ENCODE assay signal across 33 mouse cellular contexts in the genomic region with DNA sequence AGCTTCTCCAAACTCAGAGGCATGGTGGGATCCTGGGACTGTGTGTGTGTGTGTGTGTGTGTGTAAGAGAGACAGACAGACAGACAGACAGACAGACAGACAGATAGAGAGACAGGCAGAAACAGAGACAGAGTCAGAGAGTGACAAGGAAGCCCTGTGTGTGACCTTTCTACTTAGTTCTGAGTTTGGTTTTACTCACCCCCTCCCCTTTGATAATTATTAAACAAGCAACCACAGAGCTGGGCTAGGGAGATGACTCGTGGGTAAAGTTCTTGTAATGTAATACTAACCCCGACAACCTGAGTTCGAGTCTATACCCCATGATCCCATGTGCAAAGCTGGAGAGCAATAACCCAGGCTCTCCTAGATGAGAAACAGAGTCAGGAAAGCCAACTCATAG. TPM values are rescaled to one million over a fixed set of nuclear protein-coding genes. Genes with fewer than 3 reads are reported as not detected.
DNase-seq lines count a peak whose midpoint lies in the region; ATAC-seq and TF ChIP-seq lines count a peak whose summit lies in the region.
"Had no signal": no experiment of that assay in that cellular context is flagged by ENCODE, and none has a peak within 500 bp of the region (broad histone marks: within the 10 kb centered on the region; RNA-seq: fewer than 3 reads in every experiment).

No protein-coding gene starts in this region.

- no peak overlapping the region for H3K9ac ChIP-seq in intestine, embryonic 15.5 days
- H3K9ac ChIP-seq in intestine, postnatal 0 days (ENCODE audit: low read depth, low read length) = no peak overlapping the region
- no peak overlapping the region for H3K9ac ChIP-seq in liver, adult 2 months (ENCODE audit: low read depth, low read length)
- H3K9ac ChIP-seq in liver, embryonic 14.5 days (replicated peaks) = no peak overlapping the region
- H3K9ac ChIP-seq in liver, postnatal 0 days (replicated peaks) = no peak overlapping the region
- H3K9ac ChIP-seq: embryonic facial prominence, embryonic 13.5 days; forebrain, embryonic 12.5 days; forebrain, embryonic 15.5 days; hindbrain, embryonic 12.5 days; hindbrain, embryonic 15.5 days had no signal

- no peaks in the 10 kb centered on the region for H3K79me2 ChIP-seq in liver, adult 2 months (ENCODE audit: control insufficient read depth, insufficient read depth, low read length)

- no peaks in the 10 kb centered on the region for H3K36me3 ChIP-seq in intestine, embryonic 15.5 days
- H3K36me3 ChIP-seq in intestine, postnatal 0 days (ENCODE audit: control insufficient read depth, insufficient read depth) = no peaks in the 10 kb centered on the region
- no peaks in the 10 kb centered on the region for H3K36me3 ChIP-seq in liver, adult 2 months (ENCODE audit: control insufficient read depth, insufficient read depth, low read length)
- no peaks in the 10 kb centered on the region for H3K36me3 ChIP-seq in liver, embryonic 14.5 days (replicated peaks; ENCODE audit: control insufficient read depth, insufficient read depth, low read depth)
- H3K36me3 ChIP-seq in liver, postnatal 0 days (replicated peaks; ENCODE audit: insufficient read depth, low read length) = no peaks in the 10 kb centered on the region
- H3K36me3 ChIP-seq: embryonic facial prominence, embryonic 10.5 days; embryonic facial prominence, embryonic 13.5 days; forebrain, embryonic 12.5 days; forebrain, embryonic 15.5 days; G1E; hindbrain, embryonic 12.5 days; hindbrain, embryonic 15.5 days had no signal

- no peak for TF ChIP-seq CTCF in intestine, postnatal 0 days (IDR thresholded peaks at IDR 0.05; ENCODE audit: low read depth)
- TF ChIP-seq CTCF in liver, adult 2 months (IDR thresholded peaks at IDR 0.05; ENCODE audit: low read depth, low read length) = no peak
- no peak for TF ChIP-seq CTCF in liver, embryonic 14.5 days (IDR thresholded peaks at IDR 0.05; ENCODE audit: low read depth)
- no peak for TF ChIP-seq CTCF in liver, postnatal 0 days (IDR thresholded peaks at IDR 0.05; ENCODE audit: low read depth)

- no peak overlapping the region for H3K27ac ChIP-seq in intestine, embryonic 15.5 days
- H3K27ac ChIP-seq in intestine, postnatal 0 days (ENCODE audit: low read depth, low read length) = no peak overlapping the region
- no peak overlapping the region for H3K27ac ChIP-seq in liver, adult 2 months (replicated peaks; ENCODE audit: insufficient read depth, low read depth, low read length)
- no peak overlapping the region for H3K27ac ChIP-seq in liver, embryonic 14.5 days
- no peak overlapping the region for H3K27ac ChIP-seq in liver, postnatal 0 days (ENCODE audit: low read depth)
- H3K27ac ChIP-seq: embryonic facial prominence, embryonic 10.5 days; embryonic facial prominence, embryonic 13.5 days; forebrain, embryonic 12.5 days; forebrain, embryonic 15.5 days; hindbrain, embryonic 12.5 days; hindbrain, embryonic 15.5 days had no signal

- peak; percentile 53 for ATAC-seq in intestine, embryonic 15.5 days
- ATAC-seq in intestine, postnatal 0 days = no peak
- peak; percentile 49; the same call in 1 of the 2 replicates for ATAC-seq in liver, embryonic 14.5 days (ENCODE audit: insufficient read depth)
- ATAC-seq in liver, postnatal 0 days = peak; percentile 64
- ATAC-seq in CD4-positive, CD25-positive, alpha-beta regulatory T cell, adult 4 months = no peak
- ATAC-seq: forebrain, embryonic 15.5 days; Patski had no signal

- peak; percentile 71 for DNase-seq in liver, adult 2 months (ENCODE audit: extremely low read depth, low read depth, low spot score)
- DNase-seq in liver = no peak
- no peak for DNase-seq in liver, embryonic 14.5 days (ENCODE audit: low read depth in 3 of 3, low spot score in 3 of 3)
- DNase-seq in liver, postnatal 0 days = no peak
- DNase-seq in gastrocnemius, postnatal 25 days = no peak
- DNase-seq: adrenal gland, postnatal 10 days; adrenal gland, postnatal 36 days; cerebellum, adult 2 months; cerebellum, postnatal 10 days; cerebellum, postnatal 36 days; embryo, embryonic 11 days; gastrocnemius, postnatal 10 days had no signal

- H3K9me3 ChIP-seq in intestine, embryonic 15.5 days = no peaks in the 10 kb centered on the region
- H3K9me3 ChIP-seq in intestine, postnatal 0 days (ENCODE audit: control insufficient read depth) = no peaks in the 10 kb centered on the region
- H3K9me3 ChIP-seq in liver, embryonic 14.5 days (ENCODE audit: control insufficient read depth, low read length) = no peaks in the 10 kb centered on the region
- no peaks in the 10 kb centered on the region for H3K9me3 ChIP-seq in liver, postnatal 0 days (ENCODE audit: low read length)
- H3K9me3 ChIP-seq: embryonic facial prominence, embryonic 10.5 days; embryonic facial prominence, embryonic 13.5 days; forebrain, embryonic 12.5 days; forebrain, embryonic 15.5 days; G1E; hindbrain, embryonic 12.5 days; hindbrain, embryonic 15.5 days had no signal

- no peak for TF ChIP-seq POLR2A in liver, adult 2 months (IDR thresholded peaks at IDR 0.05; ENCODE audit: extremely low read depth, insufficient read depth, low read length)

- no peak for TF ChIP-seq EP300 in liver, embryonic 14.5 days (IDR thresholded peaks at IDR 0.05; ENCODE audit: low read depth)
- no peak for TF ChIP-seq EP300 in liver, postnatal 0 days (IDR thresholded peaks at IDR 0.05; ENCODE audit: low read depth)

- no peak overlapping the region for H3K4me3 ChIP-seq in intestine, embryonic 15.5 days (replicated peaks)
- H3K4me3 ChIP-seq in intestine, postnatal 0 days (ENCODE audit: low read depth, low read length) = no peak overlapping the region
- H3K4me3 ChIP-seq in liver, adult 2 months (ENCODE audit: insufficient read depth, low read depth, low read length) = no peak overlapping the region
- no peak overlapping the region for H3K4me3 ChIP-seq in liver, embryonic 14.5 days (ENCODE audit: insufficient read depth in 1 of 2, low read depth in 2 of 2, low read length in 2 of 2)
- H3K4me3 ChIP-seq in liver, postnatal 0 days (ENCODE audit: low read depth, low read length) = no peak overlapping the region
- H3K4me3 ChIP-seq: embryonic facial prominence, embryonic 10.5 days; embryonic facial prominence, embryonic 13.5 days; erythroblast, embryonic 14.5 days; forebrain, embryonic 12.5 days; forebrain, embryonic 15.5 days; hindbrain, embryonic 12.5 days; hindbrain, embryonic 15.5 days had no signal

- H3K4me1 ChIP-seq in intestine, embryonic 15.5 days (replicated peaks) = peaks cover 7% of the 10 kb centered on the region
- H3K4me1 ChIP-seq in intestine, postnatal 0 days (replicated peaks; ENCODE audit: control insufficient read depth, insufficient read depth, low read length) = 0 out of 2 replicates have a peak, but pooled peaks cover 3% of the 10 kb centered on the region
- peaks cover 11% of the 10 kb centered on the region; the same call in 1 of the 2 replicates for H3K4me1 ChIP-seq in liver, adult 2 months (ENCODE audit: control insufficient read depth, insufficient read depth, low read length)
- H3K4me1 ChIP-seq in liver, embryonic 14.5 days (replicated peaks; ENCODE audit: control insufficient read depth in 2 of 2, insufficient read depth in 2 of 2, low read length in 1 of 2) = peaks cover 3 to 8% of the 10 kb centered on the region in 2 experiments; a peak in 3 of 4 replicates
- peaks cover 11% of the 10 kb centered on the region; the same call in 1 of the 2 replicates for H3K4me1 ChIP-seq in liver, postnatal 0 days (ENCODE audit: insufficient read depth)
- H3K4me1 ChIP-seq: forebrain, embryonic 12.5 days; forebrain, embryonic 15.5 days; hindbrain, embryonic 12.5 days; hindbrain, embryonic 15.5 days had no signal

- no peak overlapping the region for H3K4me2 ChIP-seq in intestine, embryonic 15.5 days (replicated peaks)
- H3K4me2 ChIP-seq in intestine, postnatal 0 days (replicated peaks; ENCODE audit: low read depth) = no peak overlapping the region
- H3K4me2 ChIP-seq in liver, embryonic 14.5 days (ENCODE audit: low read depth) = no peak overlapping the region
- H3K4me2 ChIP-seq in liver, postnatal 0 days (ENCODE audit: low read depth, low read length) = no peak overlapping the region
- H3K4me2 ChIP-seq: embryonic facial prominence, embryonic 13.5 days; forebrain, embryonic 12.5 days; forebrain, embryonic 15.5 days; heart, embryonic 11.5 days; hindbrain, embryonic 12.5 days; hindbrain, embryonic 15.5 days had no signal

- H3K27me3 ChIP-seq in intestine, embryonic 15.5 days (replicated peaks) = no peaks in the 10 kb centered on the region
- no peaks in the 10 kb centered on the region for H3K27me3 ChIP-seq in intestine, postnatal 0 days (replicated peaks; ENCODE audit: control insufficient read depth, insufficient read depth, low read length)
- H3K27me3 ChIP-seq in liver, adult 2 months (ENCODE audit: control insufficient read depth, insufficient read depth, low read length) = no peaks in the 10 kb centered on the region
- H3K27me3 ChIP-seq in liver, embryonic 14.5 days (ENCODE audit: control insufficient read depth, insufficient read depth, low read length) = no peaks in the 10 kb centered on the region
- H3K27me3 ChIP-seq in liver, postnatal 0 days (ENCODE audit: insufficient read depth, low read length) = no peaks in the 10 kb centered on the region
- H3K27me3 ChIP-seq: CH12.LX; embryonic facial prominence, embryonic 13.5 days; forebrain, embryonic 12.5 days; forebrain, embryonic 15.5 days; hindbrain, embryonic 12.5 days; hindbrain, embryonic 15.5 days; Patski had no signal

- 48% methylated on average over 3 of the region's 3 CpGs for WGBS in intestine, embryonic 15.5 days
- 28% methylated on average over 3 of the region's 3 CpGs for WGBS in intestine, postnatal 0 days
- 27% methylated on average over 3 of the region's 3 CpGs for WGBS in liver, adult 2 months
- 49% methylated on average over 3 of the region's 3 CpGs for WGBS in liver, embryonic 14.5 days (ENCODE audit: insufficient replicate concordance)
- WGBS in liver, postnatal 0 days (ENCODE audit: insufficient replicate concordance) = 41% methylated on average over 3 of the region's 3 CpGs

RNA-seq across cellular contexts. Expression of a gene that starts 11.0 kb away (rescaled TPM):
- 0.19 and 0.24 TPM in 2 replicates for polyA plus RNA-seq in intestine, embryonic 15.5 days (2015; fragmentation: Nextera tagmentation; extraction: Ambion mirVana)
- polyA plus RNA-seq in intestine, postnatal 0 days (2015; fragmentation: Nextera tagmentation; extraction: Ambion mirVana) = not detected in 2 replicates
- total RNA-seq in liver, adult 2 months (2014; rRNA removed) = not detected in 2 replicates
- not detected in 2 replicates for polyA plus RNA-seq in liver, adult 2 months (2012; rRNA removed)
- polyA plus RNA-seq in liver, embryonic 14.5 days (2012; rRNA removed) = 0.15 and 0.18 TPM in 2 replicates
- polyA plus RNA-seq in liver, embryonic 14.5 days (2014; fragmentation: Nextera tagmentation; extraction: Ambion mirVana) = 0.18 and 0.30 TPM in 2 replicates
- 0.08 TPM in 1 of 2 replicates, not detected in the other for polyA plus RNA-seq in liver, postnatal 0 days (2015; fragmentation: Nextera tagmentation; extraction: Ambion mirVana)
- total RNA-seq in gastrocnemius, postnatal 25 days (2021) = not detected
- under 1 TPM in 1 of 2 experiments, not detected in 1; 0.19 TPM for polyA plus RNA-seq in CD4-positive, CD25-positive, alpha-beta regulatory T cell, adult 4 months (2017; shearing (Covaris generic))
- total RNA-seq: adrenal gland, adult 18-20 months; adrenal gland, postnatal 10 days; adrenal gland, postnatal 36 days; CH12.LX; gastrocnemius, postnatal 10 days; gastrocnemius, postnatal 4 days; heart, adult 8-10 months; heart, postnatal 25 days; hematopoietic stem cell, adult 5-6 weeks had no signal
- polyA plus RNA-seq: cerebellum, adult 2 months; cortical plate, adult 2 months; erythroblast, embryonic 14.5 days; forebrain, embryonic 12.5 days; G1E; heart, postnatal 0 days; hindbrain, embryonic 15.5 days; Patski had no signal

RNA-seq across cellular contexts. Expression of a gene that starts 18.0 kb away (rescaled TPM):
- polyA plus RNA-seq in intestine, embryonic 15.5 days (2015; fragmentation: Nextera tagmentation; extraction: Ambion mirVana) = 18.8 and 20.0 TPM in 2 replicates
- 16.9 and 18.4 TPM in 2 replicates for polyA plus RNA-seq in intestine, postnatal 0 days (2015; fragmentation: Nextera tagmentation; extraction: Ambion mirVana)
- 13.1 and 13.7 TPM in 2 replicates for total RNA-seq in liver, adult 2 months (2014; rRNA removed)
- 5.7 and 6.3 TPM in 2 replicates for polyA plus RNA-seq in liver, adult 2 months (2012; rRNA removed)
- 6.4 and 9.8 TPM in 2 replicates for polyA plus RNA-seq in liver, embryonic 14.5 days (2012; rRNA removed)
- polyA plus RNA-seq in liver, embryonic 14.5 days (2014; fragmentation: Nextera tagmentation; extraction: Ambion mirVana) = 7.2 and 8.2 TPM in 2 replicates
- polyA plus RNA-seq in liver, postnatal 0 days (2015; fragmentation: Nextera tagmentation; extraction: Ambion mirVana) = 7.3 and 7.9 TPM in 2 replicates
- 10 to 100 TPM; 12.2 to 12.9 TPM for total RNA-seq in gastrocnemius, postnatal 25 days (2021)
- polyA plus RNA-seq in CD4-positive, CD25-positive, alpha-beta regulatory T cell, adult 4 months (2017; shearing (Covaris generic)) = 10 to 100 TPM; 11.2 to 16.1 TPM

Comparison
In these comparisons a context has a peak if more than half of its experiments do, and no peak if none do; other contexts are left out.
1. ATAC-seq: peak in intestine, embryonic 15.5 days (single experiment), liver, embryonic 14.5 days (single experiment) and liver, postnatal 0 days (single experiment); none in intestine, postnatal 0 days (single experiment) and CD4-positive, CD25-positive, alpha-beta regulatory T cell, adult 4 months (single experiment).